Mouse (Mus musculus): ENCODE measurements around the gene Elovl7. TPM values are rescaled to one million over a fixed set of nuclear protein-coding genes. Genes with fewer than 3 reads are reported as not detected.

Elovl7 gene
- polyA plus RNA-seq, 1 experiment, result 20.9 TPM

GRCm38 (mm10) chr13:108300346-108300950 is 86.2 kb downstream of the Elovl7 start:
- WGBS, result 22% methylated on average over 5 of the region's 5 CpGs
- Histone ChIP-seq H3K4me3 (ENCODE audit: insufficient read depth, low read depth, low read length) (no peak overlapping the region), H3K27me3 (replicated peaks; ENCODE audit: control insufficient read depth, insufficient read depth, low read length) (no peaks in the 10 kb centered on the region; the same call in 1 of the 2 replicates), H3K27ac (ENCODE audit: insufficient read depth, low read depth, low read length) (peak overlapping the region; percentile 63; the same call in 1 of the 2 replicates), H3K4me1 (ENCODE audit: control insufficient read depth, insufficient read depth, low read length) (peaks cover 4% of the 10 kb centered on the region; the same call in 1 of the 2 replicates), H3K36me3 (ENCODE audit: control insufficient read depth, insufficient read depth, low read length) (no peaks in the 10 kb centered on the region)
- DNase-seq, result peak; percentile 42
- TF ChIP-seq POLR2A (IDR thresholded peaks at IDR 0.05; ENCODE audit: low read depth, low read length), result no peak
- TF ChIP-seq CTCF (conservative IDR thresholded peaks at IDR 0.05; ENCODE audit: insufficient read depth, insufficient read length, low read depth, low read length), result no peak; the same call in 1 of the 2 replicates

- H3K4me3 ChIP-seq (ENCODE audit: insufficient read depth, low read depth, low read length), result no peak overlapping the region
- peaks cover 4% of the 10 kb centered on the region; the same call in 1 of the 2 replicates for H3K4me1 ChIP-seq (ENCODE audit: control insufficient read depth, insufficient read depth, low read length)
- no peaks in the 10 kb centered on the region; the same call in 1 of the 2 replicates for H3K27me3 ChIP-seq (replicated peaks; ENCODE audit: control insufficient read depth, insufficient read depth, low read length)
- H3K27ac ChIP-seq (ENCODE audit: insufficient read depth, low read depth, low read length), result no peak overlapping the region; the same call in 1 of the 2 replicates
- WGBS, result 52% methylated on average over 7 of the region's 7 CpGs
- H3K36me3 ChIP-seq (ENCODE audit: control insufficient read depth, insufficient read depth, low read length), result no peaks in the 10 kb centered on the region
- DNase-seq, result peak; percentile 38
- no peak for TF ChIP-seq POLR2A (IDR thresholded peaks at IDR 0.05; ENCODE audit: low read depth, low read length)
- no peak for TF ChIP-seq CTCF (conservative IDR thresholded peaks at IDR 0.05; ENCODE audit: insufficient read depth, insufficient read length, low read depth, low read length)
These were observed 87.2 kb downstream of the Elovl7 start for GRCm38 (mm10) chr13:108301411-108301810.

GRCm38 (mm10) chr13:108302957-108303675 is 88.9 kb downstream of the Elovl7 start:
- DNase-seq, result no peak
- Histone ChIP-seq H3K27ac (ENCODE audit: insufficient read depth, low read depth, low read length) (no peak overlapping the region), H3K27me3 (replicated peaks; ENCODE audit: control insufficient read depth, insufficient read depth, low read length) (no peaks in the 10 kb centered on the region; the same call in 1 of the 2 replicates), H3K4me3 (ENCODE audit: insufficient read depth, low read depth, low read length) (no peak overlapping the region), H3K4me1 (ENCODE audit: control insufficient read depth, insufficient read depth, low read length) (peaks cover 4% of the 10 kb centered on the region; the same call in 1 of the 2 replicates), H3K36me3 (ENCODE audit: control insufficient read depth, insufficient read depth, low read length) (no peaks in the 10 kb centered on the region)
- WGBS, result 85% methylated on average over 7 of the region's 7 CpGs
- TF ChIP-seq POLR2A (IDR thresholded peaks at IDR 0.05; ENCODE audit: low read depth, low read length) (no peak), CTCF (conservative IDR thresholded peaks at IDR 0.05; ENCODE audit: insufficient read depth, insufficient read length, low read depth, low read length) (no peak)

- no peak overlapping the region for H3K4me3 ChIP-seq (ENCODE audit: insufficient read depth, low read depth, low read length)
- DNase-seq, result no peak
- TF ChIP-seq POLR2A (IDR thresholded peaks at IDR 0.05; ENCODE audit: low read depth, low read length) (no peak), CTCF (conservative IDR thresholded peaks at IDR 0.05; ENCODE audit: insufficient read depth, insufficient read length, low read depth, low read length) (no peak)
- 67% methylated on average over 1 of the region's 1 CpGs for WGBS
- H3K4me1 ChIP-seq (ENCODE audit: control insufficient read depth, insufficient read depth, low read length), result peaks cover 4% of the 10 kb centered on the region; the same call in 1 of the 2 replicates
- no peaks in the 10 kb centered on the region for H3K36me3 ChIP-seq (ENCODE audit: control insufficient read depth, insufficient read depth, low read length)
- no peaks in the 10 kb centered on the region; the same call in 1 of the 2 replicates for H3K27me3 ChIP-seq (replicated peaks; ENCODE audit: control insufficient read depth, insufficient read depth, low read length)
- no peak overlapping the region for H3K27ac ChIP-seq (ENCODE audit: insufficient read depth, low read depth, low read length)
These were observed 89.6 kb downstream of the Elovl7 start for GRCm38 (mm10) chr13:108303841-108304240.

GRCm38 (mm10) chr13:108304680-108305079 is 90.5 kb downstream of the Elovl7 start:
- no peak overlapping the region for H3K4me3 ChIP-seq (ENCODE audit: insufficient read depth, low read depth, low read length)
- TF ChIP-seq POLR2A (IDR thresholded peaks at IDR 0.05; ENCODE audit: low read depth, low read length), result no peak
- TF ChIP-seq CTCF (conservative IDR thresholded peaks at IDR 0.05; ENCODE audit: insufficient read depth, insufficient read length, low read depth, low read length), result no peak
- no peaks in the 10 kb centered on the region; the same call in 1 of the 2 replicates for H3K27me3 ChIP-seq (replicated peaks; ENCODE audit: control insufficient read depth, insufficient read depth, low read length)
- H3K36me3 ChIP-seq (ENCODE audit: control insufficient read depth, insufficient read depth, low read length), result no peaks in the 10 kb centered on the region
- 58% methylated on average over 2 of the region's 2 CpGs for WGBS
- no peak overlapping the region for H3K27ac ChIP-seq (ENCODE audit: insufficient read depth, low read depth, low read length)
- H3K4me1 ChIP-seq (ENCODE audit: control insufficient read depth, insufficient read depth, low read length), result peaks cover 4% of the 10 kb centered on the region; the same call in 1 of the 2 replicates
- no peak for DNase-seq

GRCm38 (mm10) chr13:108315702-108316486 is 101.7 kb downstream of the Elovl7 start, which contains the start of gene Depdc1b:
Depdc1b (plus strand) TSS chr13:108316332.
- Histone ChIP-seq H3K27me3 (replicated peaks; ENCODE audit: control insufficient read depth, insufficient read depth, low read length) (no peaks in the 10 kb centered on the region), H3K36me3 (ENCODE audit: control insufficient read depth, insufficient read depth, low read length) (no peaks in the 10 kb centered on the region), H3K27ac (ENCODE audit: insufficient read depth, low read depth, low read length) (peak within 1 kb of the TSS; percentile 40; the same call in 1 of the 2 replicates), H3K4me3 (ENCODE audit: insufficient read depth, low read depth, low read length) (peak within 1 kb of the TSS; percentile 76), H3K4me1 (ENCODE audit: control insufficient read depth, insufficient read depth, low read length) (peaks cover 3% of the 10 kb centered on the region; the same call in 1 of the 2 replicates)
- WGBS, result under 1% methylated on average over 48 of the region's 48 CpGs
- TF ChIP-seq CTCF (conservative IDR thresholded peaks at IDR 0.05; ENCODE audit: insufficient read depth, insufficient read length, low read depth, low read length) (no peak), POLR2A (IDR thresholded peaks at IDR 0.05; ENCODE audit: low read depth, low read length) (peak; percentile 23)
- DNase-seq, result peak; percentile 98
